Mouse (Mus musculus): Measurements from ENCODE around the gene Ssh1. TPM values are rescaled to one million over a fixed set of nuclear protein-coding genes. Genes with fewer than 3 reads are reported as not detected.
A peak's percentile ranks its signal among the peaks of the same experiment; 100 is the strongest.

Gene Ssh1
- total RNA-seq, 2 experiments from 2014 or later, result 27.9 to 30.9 TPM

GRCm38 (mm10) chr5:113929950-113930647 is 63.6 kb downstream of the Ssh1 start:
- no peak for DNase-seq

- DNase-seq, result no peak
Observed at GRCm38 (mm10) chr5:113929526-113929925, 64.2 kb downstream of the Ssh1 start.

GRCm38 (mm10) chr5:113924608-113925007 is 69.1 kb downstream of the Ssh1 start:
- DNase-seq, result no peak

GRCm38 (mm10) chr5:113921310-113922166 is 72.2 kb downstream of the Ssh1 start:
- no peak for DNase-seq

- DNase-seq, result no peak
Observed at GRCm38 (mm10) chr5:113919060-113919459, 74.6 kb downstream of the Ssh1 start.

- DNase-seq, result no peak
Observed at GRCm38 (mm10) chr5:113918654-113919053, 75.0 kb downstream of the Ssh1 start.

- no peak for DNase-seq
Observed at GRCm38 (mm10) chr5:113910705-113911104, 83.0 kb downstream of the Ssh1 start.

- no peak for DNase-seq
Observed at GRCm38 (mm10) chr5:113910065-113910701, 83.5 kb downstream of the Ssh1 start.

GRCm38 (mm10) chr5:113908592-113909441 is 84.9 kb downstream of the Ssh1 start, which contains the start of gene Coro1c:
Gene Coro1c (minus strand): TSS chr5:113908758.
- peak; percentile 97 for DNase-seq

GRCm38 (mm10) chr5:113907786-113908567 is 85.7 kb downstream of the Ssh1 start:
- DNase-seq, result peak; percentile 45 to 49

GRCm38 (mm10) chr5:113906958-113907735 is 86.5 kb downstream of the Ssh1 start:
- DNase-seq, result no peak

- no peak for DNase-seq
Observed at GRCm38 (mm10) chr5:113904987-113905386, 88.7 kb downstream of the Ssh1 start.

GRCm38 (mm10) chr5:113902983-113903382 is 90.7 kb downstream of the Ssh1 start:
- DNase-seq, result no peak

- no peak for DNase-seq
Observed at GRCm38 (mm10) chr5:113902017-113902416, 91.7 kb downstream of the Ssh1 start.

- peak in 1 of 2 experiments; percentile 28 for DNase-seq
Observed at GRCm38 (mm10) chr5:113901074-113901571, 92.6 kb downstream of the Ssh1 start.

- no peak for DNase-seq
Observed at GRCm38 (mm10) chr5:113899543-113899942, 94.2 kb downstream of the Ssh1 start.

GRCm38 (mm10) chr5:113892005-113892404 is 101.7 kb downstream of the Ssh1 start:
- DNase-seq, result no peak

- no peak for DNase-seq
Observed at GRCm38 (mm10) chr5:113890874-113891273, 102.8 kb downstream of the Ssh1 start.

GRCm38 (mm10) chr5:113889912-113890311 is 103.8 kb downstream of the Ssh1 start:
- no peak for DNase-seq

Measured in layer of hippocampus, postnatal 36 days (tissue).